In the genomic region with DNA sequence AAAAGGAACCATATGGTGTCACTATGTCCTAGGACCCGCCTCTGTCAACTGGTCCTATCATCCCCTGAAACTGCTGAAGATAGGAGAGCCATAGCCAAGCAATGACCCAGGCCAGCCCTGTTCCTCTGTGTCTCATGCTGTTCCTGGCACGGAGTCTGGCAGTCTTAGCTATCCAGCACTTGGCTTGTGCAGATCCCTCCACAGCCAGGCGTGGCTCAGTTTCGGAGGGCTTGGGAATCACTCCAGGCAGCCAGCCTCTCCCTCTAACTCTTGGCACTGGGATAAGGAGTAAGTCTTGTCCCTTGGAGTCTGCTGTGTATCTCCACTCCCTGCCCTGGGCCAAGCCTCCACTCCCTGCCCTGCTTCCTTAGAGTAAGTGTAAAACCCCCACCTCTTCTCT, we compare ENCODE assay signal across 10 mouse cellular contexts. TPM values are rescaled to one million over a fixed set of nuclear protein-coding genes. Genes with fewer than 3 reads are reported as not detected.
A peak's percentile ranks its signal among the peaks of the same experiment; 100 is the strongest.
DNase-seq lines count a peak whose midpoint lies in the region; ATAC-seq lines count a peak whose summit lies in the region.
"Had no signal": no experiment of that assay in that cellular context is flagged by ENCODE, and none has a peak within 500 bp of the region (broad histone marks: within the 10 kb centered on the region; RNA-seq: fewer than 3 reads in every experiment).

No protein-coding gene starts in this region.

- no peaks in the 10 kb centered on the region; the same call in 1 of the 2 replicates for H3K36me3 ChIP-seq in forebrain, embryonic 16.5 days (ENCODE audit: control insufficient read depth, insufficient read depth)
- H3K36me3 ChIP-seq in forebrain, embryonic 13.5 days (ENCODE audit: poor library complexity, severe bottlenecking), result peaks cover 36% of the 10 kb centered on the region

- DNase-seq in 3134 (ENCODE audit: extremely low read depth, insufficient read length, low spot score), result peak; percentile 80
- peak; percentile 95 for DNase-seq in cerebellum, adult 9-11 months
- peak; percentile 76 for DNase-seq in heart, postnatal 4 days
- DNase-seq in urinary bladder, postnatal 25 days (ENCODE audit: low spot score), result peak; percentile 60
- DNase-seq in c-Kit-positive CD71-positive TER-119-positive erythroid progenitor cells, embryonic 14.5 days (ENCODE audit: low spot score), result no peak

- H3K4me1 ChIP-seq in forebrain, embryonic 16.5 days (replicated peaks; ENCODE audit: control insufficient read depth, insufficient read depth, low read length), result peaks cover 14% of the 10 kb centered on the region
- peaks cover 11% of the 10 kb centered on the region for H3K4me1 ChIP-seq in forebrain, embryonic 13.5 days

- no peak overlapping the region for H3K9ac ChIP-seq in forebrain, embryonic 16.5 days (replicated peaks; ENCODE audit: low read depth, low read length)
- no peak overlapping the region for H3K9ac ChIP-seq in forebrain, embryonic 13.5 days

- ATAC-seq in forebrain, embryonic 16.5 days, result peak; percentile 67
- no peak for ATAC-seq in forebrain, embryonic 13.5 days
- no peak for ATAC-seq in inflammation-experienced regulatory T-cells, adult 6 months

- H3K27me3 ChIP-seq in forebrain, embryonic 16.5 days (replicated peaks; ENCODE audit: control insufficient read depth, insufficient read depth, low read length), result no peaks in the 10 kb centered on the region
- no peaks in the 10 kb centered on the region for H3K27me3 ChIP-seq in forebrain, embryonic 13.5 days
- H3K27me3 ChIP-seq: CH12.LX had no signal

- no peak overlapping the region for H3K4me3 ChIP-seq in forebrain, embryonic 16.5 days (replicated peaks; ENCODE audit: low read length)
- H3K4me3 ChIP-seq in forebrain, embryonic 13.5 days, result no peak overlapping the region
- H3K4me3 ChIP-seq: myocyte had no signal

- 70% methylated on average over 4 of the region's 4 CpGs for WGBS in forebrain, embryonic 16.5 days
- WGBS in forebrain, embryonic 13.5 days, result 82% methylated on average over 4 of the region's 4 CpGs

- H3K4me2 ChIP-seq in forebrain, embryonic 16.5 days (ENCODE audit: low read length), result no peak overlapping the region
- no peak overlapping the region for H3K4me2 ChIP-seq in forebrain, embryonic 13.5 days

- H3K27ac ChIP-seq in forebrain, embryonic 16.5 days (ENCODE audit: low read length), result no peak overlapping the region
- no peak overlapping the region for H3K27ac ChIP-seq in forebrain, embryonic 13.5 days

- no peaks in the 10 kb centered on the region for H3K9me3 ChIP-seq in forebrain, embryonic 16.5 days (ENCODE audit: control insufficient read depth, low read length)
- no peaks in the 10 kb centered on the region for H3K9me3 ChIP-seq in forebrain, embryonic 13.5 days (replicated peaks)

RNA-seq across cellular contexts. Expression of a gene that starts 30.2 kb away (rescaled TPM):
- 13.1 and 18.2 TPM in 2 replicates for polyA plus RNA-seq in forebrain, embryonic 16.5 days (2015; fragmentation: Nextera tagmentation; extraction: Ambion mirVana)
- 9.7 and 10.5 TPM in 2 replicates for polyA plus RNA-seq in forebrain, embryonic 13.5 days (2015; fragmentation: Nextera tagmentation; extraction: Ambion mirVana)
- 10 to 100 TPM; 14.6 to 14.9 TPM for total RNA-seq in heart, postnatal 4 days (2021)
- 1 to 10 TPM; 1.2 to 3.2 (median 2.9) TPM for polyA plus RNA-seq in inflammation-experienced regulatory T-cells, adult 6 months (2017; shearing (Covaris generic))

RNA-seq across cellular contexts. Expression of a gene that starts 31.2 kb away (rescaled TPM):
- polyA plus RNA-seq in forebrain, embryonic 16.5 days (2015; fragmentation: Nextera tagmentation; extraction: Ambion mirVana), result 38.0 and 41.5 TPM in 2 replicates
- 33.3 and 39.1 TPM in 2 replicates for polyA plus RNA-seq in forebrain, embryonic 13.5 days (2015; fragmentation: Nextera tagmentation; extraction: Ambion mirVana)
- 10 to 100 TPM; 20.0 to 22.6 TPM for total RNA-seq in heart, postnatal 4 days (2021)
- 10 to 100 TPM; 29.2 to 46.3 (median 45.4) TPM for polyA plus RNA-seq in inflammation-experienced regulatory T-cells, adult 6 months (2017; shearing (Covaris generic))

RNA-seq across cellular contexts. Expression of a gene that starts 35.9 kb away (rescaled TPM):
- polyA plus RNA-seq in forebrain, embryonic 16.5 days (2015; fragmentation: Nextera tagmentation; extraction: Ambion mirVana), result 8.6 and 9.2 TPM in 2 replicates
- 6.8 and 8.1 TPM in 2 replicates for polyA plus RNA-seq in forebrain, embryonic 13.5 days (2015; fragmentation: Nextera tagmentation; extraction: Ambion mirVana)
- total RNA-seq in heart, postnatal 4 days (2021), result 10 to 100 TPM; 14.8 to 15.7 TPM
- 1 to 10 TPM; 4.8 to 6.5 (median 6.3) TPM for polyA plus RNA-seq in inflammation-experienced regulatory T-cells, adult 6 months (2017; shearing (Covaris generic))

RNA-seq across cellular contexts. Expression of a gene that starts 59.0 kb away (rescaled TPM):
- 18.6 and 19.2 TPM in 2 replicates for polyA plus RNA-seq in forebrain, embryonic 16.5 days (2015; fragmentation: Nextera tagmentation; extraction: Ambion mirVana)
- polyA plus RNA-seq in forebrain, embryonic 13.5 days (2015; fragmentation: Nextera tagmentation; extraction: Ambion mirVana), result 18.3 and 20.0 TPM in 2 replicates
- 10 to 100 TPM; 25.6 to 25.7 TPM for total RNA-seq in heart, postnatal 4 days (2021)
- polyA plus RNA-seq in inflammation-experienced regulatory T-cells, adult 6 months (2017; shearing (Covaris generic)), result 10 to 100 TPM; 16.3 to 22.0 (median 18.9) TPM

RNA-seq across cellular contexts. Expression of a gene that starts 59.1 kb away (rescaled TPM):
- polyA plus RNA-seq in forebrain, embryonic 16.5 days (2015; fragmentation: Nextera tagmentation; extraction: Ambion mirVana), result 44.5 and 46.5 TPM in 2 replicates
- polyA plus RNA-seq in forebrain, embryonic 13.5 days (2015; fragmentation: Nextera tagmentation; extraction: Ambion mirVana), result 30.5 and 35.7 TPM in 2 replicates
- 10 to 100 TPM; 29.4 to 30.4 TPM for total RNA-seq in heart, postnatal 4 days (2021)
- 1 to 10 TPM; 6.6 to 9.5 (median 8.3) TPM for polyA plus RNA-seq in inflammation-experienced regulatory T-cells, adult 6 months (2017; shearing (Covaris generic))
